Mouse (Mus musculus): ENCODE data around the gene Nmrk2. TPM values are rescaled to one million over a fixed set of nuclear protein-coding genes. Genes with fewer than 3 reads are reported as not detected.
"Not testable (repeated sequence)": the region's sequence is repeated elsewhere in the genome, so short reads cannot be mapped to it uniquely, and the experiment has no call there.

The Nmrk2 gene
- polyA plus RNA-seq, 1 experiment from 2014 or later: 0.57 TPM

- Histone ChIP-seq H3K4me1 (ENCODE audit: control insufficient read depth, insufficient read depth, low read length) (0 out of 2 replicates have a peak, but pooled peaks cover 7% of the 10 kb centered on the region), H3K27ac (ENCODE audit: low read length) (no peak overlapping the region), H3K27me3 (ENCODE audit: control insufficient read depth, insufficient read depth, low read length) (peaks cover 12% of the 10 kb centered on the region), H3K36me3 (ENCODE audit: control insufficient read depth, insufficient read depth, low read length) (no peaks in the 10 kb centered on the region), H3K4me2 (ENCODE audit: low read depth, low read length) (no peak overlapping the region), H3K4me3 (replicated peaks; ENCODE audit: low read length) (no peak overlapping the region), H3K9ac (ENCODE audit: low read length) (no peak overlapping the region), H3K9me3 (replicated peaks; ENCODE audit: control insufficient read depth, low read length) (no peaks in the 10 kb centered on the region)
- ATAC-seq (ENCODE audit: insufficient read depth, low FRiP score): no peak
- 85% methylated on average over 12 of the region's 12 CpGs for WGBS
Observed at GRCm38 (mm10) chr10:81236471-81237268, 34.8 kb upstream of the Nmrk2 start.

GRCm38 (mm10) chr10:81234206-81234605 is 32.4 kb upstream of the Nmrk2 start:
- Histone ChIP-seq H3K9ac (ENCODE audit: low read length) (no peak overlapping the region), H3K27ac (ENCODE audit: low read length) (no peak overlapping the region), H3K4me2 (ENCODE audit: low read depth, low read length) (no peak overlapping the region), H3K36me3 (ENCODE audit: control insufficient read depth, insufficient read depth, low read length) (no peaks in the 10 kb centered on the region), H3K27me3 (ENCODE audit: control insufficient read depth, insufficient read depth, low read length) (peaks cover 21% of the 10 kb centered on the region), H3K4me3 (replicated peaks; ENCODE audit: low read length) (no peak overlapping the region), H3K4me1 (ENCODE audit: control insufficient read depth, insufficient read depth, low read length) (0 out of 2 replicates have a peak, but pooled peaks cover 7% of the 10 kb centered on the region), H3K9me3 (replicated peaks; ENCODE audit: control insufficient read depth, low read length) (no peaks in the 10 kb centered on the region)
- ATAC-seq (ENCODE audit: insufficient read depth, low FRiP score): no peak
- WGBS: 71% methylated on average over 6 of the region's 6 CpGs

- H3K9me3 ChIP-seq (replicated peaks; ENCODE audit: control insufficient read depth, low read length): no peaks in the 10 kb centered on the region
- ATAC-seq (ENCODE audit: insufficient read depth, low FRiP score): peak; percentile 73
- 0 out of 2 replicates have a peak, but pooled peaks cover 7% of the 10 kb centered on the region for H3K4me1 ChIP-seq (ENCODE audit: control insufficient read depth, insufficient read depth, low read length)
- H3K27me3 ChIP-seq (ENCODE audit: control insufficient read depth, insufficient read depth, low read length): peaks cover 22% of the 10 kb centered on the region
- peak overlapping the region; percentile 80 for H3K9ac ChIP-seq (ENCODE audit: low read length)
- H3K4me2 ChIP-seq (ENCODE audit: low read depth, low read length): peak overlapping the region; percentile 60
- peak overlapping the region; percentile 39; the same call in 1 of the 2 replicates for H3K27ac ChIP-seq (ENCODE audit: low read length)
- no peaks in the 10 kb centered on the region for H3K36me3 ChIP-seq (ENCODE audit: control insufficient read depth, insufficient read depth, low read length)
- under 1% methylated on average over 28 of the region's 28 CpGs for WGBS
- H3K4me3 ChIP-seq (replicated peaks; ENCODE audit: low read length): peak overlapping the region; percentile 68
Observed at GRCm38 (mm10) chr10:81233226-81233585, 31.4 kb upstream of the Nmrk2 start.

GRCm38 (mm10) chr10:81232580-81233225 is 30.9 kb upstream of the Nmrk2 start, which contains the start of gene Zfr2:
Gene Zfr2 (plus strand): TSS chr10:81233155.
- ATAC-seq (ENCODE audit: insufficient read depth, low FRiP score): peak; percentile 89
- Histone ChIP-seq H3K4me1 (ENCODE audit: control insufficient read depth, insufficient read depth, low read length) (0 out of 2 replicates have a peak, but pooled peaks cover 7% of the 10 kb centered on the region), H3K4me2 (ENCODE audit: low read depth, low read length) (peak within 1 kb of the TSS; percentile 60), H3K9ac (ENCODE audit: low read length) (peak within 1 kb of the TSS; percentile 80), H3K27me3 (ENCODE audit: control insufficient read depth, insufficient read depth, low read length) (peaks cover 22% of the 10 kb centered on the region), H3K9me3 (replicated peaks; ENCODE audit: control insufficient read depth, low read length) (no peaks in the 10 kb centered on the region), H3K27ac (ENCODE audit: low read length) (peak within 1 kb of the TSS; percentile 39; the same call in 1 of the 2 replicates), H3K4me3 (replicated peaks; ENCODE audit: low read length) (peak within 1 kb of the TSS; percentile 68), H3K36me3 (ENCODE audit: control insufficient read depth, insufficient read depth, low read length) (no peaks in the 10 kb centered on the region)
- WGBS: 6% methylated on average over 29 of the region's 29 CpGs

- 54% methylated on average over 7 of the region's 7 CpGs for WGBS
- Histone ChIP-seq H3K9me3 (replicated peaks; ENCODE audit: control insufficient read depth, low read length) (no peaks in the 10 kb centered on the region), H3K36me3 (ENCODE audit: control insufficient read depth, insufficient read depth, low read length) (no peaks in the 10 kb centered on the region), H3K4me1 (ENCODE audit: control insufficient read depth, insufficient read depth, low read length) (0 out of 2 replicates have a peak, but pooled peaks cover 7% of the 10 kb centered on the region), H3K27me3 (ENCODE audit: control insufficient read depth, insufficient read depth, low read length) (peaks cover 22% of the 10 kb centered on the region), H3K27ac (ENCODE audit: low read length) (no peak overlapping the region), H3K4me3 (replicated peaks; ENCODE audit: low read length) (no peak overlapping the region), H3K9ac (ENCODE audit: low read length) (no peak overlapping the region), H3K4me2 (ENCODE audit: low read depth, low read length) (no peak overlapping the region)
- ATAC-seq (ENCODE audit: insufficient read depth, low FRiP score): no peak
Observed at GRCm38 (mm10) chr10:81231436-81231835, 29.6 kb upstream of the Nmrk2 start.

GRCm38 (mm10) chr10:81230438-81231332 is 28.8 kb upstream of the Nmrk2 start, which contains the start of gene Atcay:
Gene Atcay (minus strand): TSS chr10:81230833.
- peak within 1 kb of the TSS; percentile 18 for H3K4me3 ChIP-seq (replicated peaks; ENCODE audit: low read length)
- no peak within 1 kb of the TSS for H3K27ac ChIP-seq (ENCODE audit: low read length)
- no peaks in the 10 kb centered on the region for H3K9me3 ChIP-seq (replicated peaks; ENCODE audit: control insufficient read depth, low read length)
- H3K9ac ChIP-seq (ENCODE audit: low read length): peak within 1 kb of the TSS; percentile 14; the same call in 1 of the 2 replicates
- peaks cover 22% of the 10 kb centered on the region for H3K27me3 ChIP-seq (ENCODE audit: control insufficient read depth, insufficient read depth, low read length)
- ATAC-seq (ENCODE audit: insufficient read depth, low FRiP score): no peak
- H3K4me1 ChIP-seq (ENCODE audit: control insufficient read depth, insufficient read depth, low read length): 0 out of 2 replicates have a peak, but pooled peaks cover 7% of the 10 kb centered on the region
- H3K4me2 ChIP-seq (ENCODE audit: low read depth, low read length): peak within 1 kb of the TSS; percentile 14; the same call in 1 of the 2 replicates
- 15% methylated on average over 27 of the region's 27 CpGs for WGBS
- H3K36me3 ChIP-seq (ENCODE audit: control insufficient read depth, insufficient read depth, low read length): no peaks in the 10 kb centered on the region

- Histone ChIP-seq H3K36me3 (ENCODE audit: control insufficient read depth, insufficient read depth, low read length) (no peaks in the 10 kb centered on the region), H3K27ac (ENCODE audit: low read length) (no peak overlapping the region), H3K4me2 (ENCODE audit: low read depth, low read length) (no peak overlapping the region), H3K27me3 (ENCODE audit: control insufficient read depth, insufficient read depth, low read length) (peaks cover 22% of the 10 kb centered on the region), H3K4me3 (replicated peaks; ENCODE audit: low read length) (0 out of 2 replicates have a peak overlapping the region, but pooled peaks have one; percentile 18), H3K9ac (ENCODE audit: low read length) (peak overlapping the region; percentile 14; the same call in 1 of the 2 replicates), H3K4me1 (ENCODE audit: control insufficient read depth, insufficient read depth, low read length) (0 out of 2 replicates have a peak, but pooled peaks cover 7% of the 10 kb centered on the region), H3K9me3 (replicated peaks; ENCODE audit: control insufficient read depth, low read length) (no peaks in the 10 kb centered on the region)
- 15% methylated on average over 20 of the region's 20 CpGs for WGBS
- no peak for ATAC-seq (ENCODE audit: insufficient read depth, low FRiP score)
Observed at GRCm38 (mm10) chr10:81229735-81230437, 28.0 kb upstream of the Nmrk2 start.

GRCm38 (mm10) chr10:81223731-81224130 is 21.9 kb upstream of the Nmrk2 start:
- H3K27me3 ChIP-seq (ENCODE audit: control insufficient read depth, insufficient read depth, low read length); H3K9ac ChIP-seq (ENCODE audit: low read length); H3K9me3 ChIP-seq (replicated peaks; ENCODE audit: control insufficient read depth, low read length); H3K36me3 ChIP-seq (ENCODE audit: control insufficient read depth, insufficient read depth, low read length); H3K4me2 ChIP-seq (ENCODE audit: low read depth, low read length); H3K4me1 ChIP-seq (ENCODE audit: control insufficient read depth, insufficient read depth, low read length); H3K27ac ChIP-seq (ENCODE audit: low read length); H3K4me3 ChIP-seq (replicated peaks; ENCODE audit: low read length); ATAC-seq (ENCODE audit: insufficient read depth, low FRiP score): not testable (repeated sequence)
- 50% methylated on average over 2 of the region's 2 CpGs for WGBS
